Mouse (Mus musculus) ES-Bruce4 (cell line): ENCODE results near the gene H3f3a.

Experiments
- CTCF ChIP-seq: IDR thresholded peaks from one replicate; pipeline ENCODE4 v1.8.1; 2011; ENCODE audit warnings: low read depth, low read length
- POLR2A ChIP-seq: IDR thresholded peaks from one replicate; pipeline ENCODE4 v1.8.1; 2011; ENCODE audit warnings: low read length; ENCODE audit not compliant: insufficient read depth

- no peak for TF ChIP-seq CTCF
- TF ChIP-seq POLR2A: no peak
Observed at GRCm38 (mm10) chr1:180821101-180821500, 7.4 kb upstream of the H3f3a start.
